Mouse (Mus musculus) G1E (cell line): ENCODE data around the gene Supt5.

Experiments used
- CTCF ChIP-seq: IDR thresholded peaks from 2 replicates; pipeline ENCODE4 v1.5.1; 2012; ENCODE audit warnings: low read depth, low read length, inconsistent platforms, mixed read lengths
- GATA1 ChIP-seq: IDR thresholded peaks from 2 replicates; pipeline ENCODE4 v1.6.1; 2012; ENCODE audit warnings: borderline replicate concordance, low read length, inconsistent platforms, mixed read lengths
- POLR2AphosphoS5 ChIP-seq: IDR thresholded peaks from 2 replicates; pipeline ENCODE4 v1.6.1; 2012; ENCODE audit warnings: low read depth, low read length, inconsistent platforms; ENCODE audit not compliant: insufficient replicate concordance
- TAL1 ChIP-seq: conservative IDR thresholded peaks from 2 replicates; pipeline ENCODE4 v1.6.1; 2012; ENCODE audit warnings: low read depth, low read length, inconsistent platforms, mixed read lengths

- no peak for TF ChIP-seq CTCF
- TF ChIP-seq TAL1, result no peak
- TF ChIP-seq POLR2AphosphoS5, result no peak
- TF ChIP-seq GATA1, result no peak
These were observed 10.3 kb downstream of the Supt5 start for GRCm38 (mm10) chr7:28328260-28328659.
